Mouse (Mus musculus) liver, postnatal 0 days (tissue): ENCODE measurements at regions not wholly inside any gene's neighbourhood (a gene's known extent, or its start where the extent isn't known, plus 50 kb on each side); places are given as distances from the start of the nearest gene placed in this dataset.
"Not testable (repeated sequence)": the region's sequence is repeated elsewhere in the genome, so short reads cannot be mapped to it uniquely, and the experiment has no call there.

ENCODE experiments used
- CTCF ChIP-seq: sonication (generic); IDR thresholded peaks from 2 replicates; pipeline ENCODE4 v1.5.1; 2016; ENCODE audit warnings: antibody characterized with exemption, low read depth
- EP300 ChIP-seq: IDR thresholded peaks from 2 replicates; pipeline ENCODE4 v1.6.1; 2016; ENCODE audit warnings: antibody characterized with exemption, low read depth, mild to moderate bottlenecking

- not testable (repeated sequence) for TF ChIP-seq CTCF, EP300
Measured at GRCm38 (mm10) chr17:35769961-35770276, 51.6 kb upstream of the Ier3 start.
